Mouse (Mus musculus): ENCODE measurements around the gene Wfdc18.

Wfdc18 gene

DNA sequence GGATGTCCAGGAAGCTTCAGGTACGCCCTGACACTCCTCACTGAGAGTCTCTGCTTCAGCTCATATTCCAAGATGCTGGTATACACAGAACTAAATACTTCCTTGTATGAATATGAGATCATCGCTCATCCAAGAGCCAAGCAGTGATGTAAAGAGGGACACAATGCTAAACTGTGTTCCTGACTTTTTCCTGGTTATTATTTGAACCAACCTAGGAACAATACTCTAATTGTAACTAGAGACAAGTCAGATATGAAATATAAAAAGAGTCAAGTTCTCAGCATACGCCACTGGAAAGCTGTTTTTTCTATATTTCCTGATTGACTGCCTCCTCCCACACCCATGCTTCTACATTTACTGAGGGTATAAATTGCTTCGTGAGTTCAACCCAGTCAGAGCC lies at the start of gene Wfdc18:
Gene Wfdc18 (plus strand): TSS at position 301 of the 400 bp plus-strand sequence.
- no peak for DNase-seq

- no peak for DNase-seq
Measured at GRCm38 (mm10) chr11:83662204-83662603, 46.6 kb upstream of the Wfdc18 start, which contains the start of gene Ccl4. Ccl4 (plus strand) TSS chr11:83662584.

- no peak for DNase-seq
Measured at GRCm38 (mm10) chr11:83663532-83663931, 45.3 kb upstream of the Wfdc18 start.

- DNase-seq = no peak
Measured at GRCm38 (mm10) chr11:83671743-83672142, 37.1 kb upstream of the Wfdc18 start.

DNA sequence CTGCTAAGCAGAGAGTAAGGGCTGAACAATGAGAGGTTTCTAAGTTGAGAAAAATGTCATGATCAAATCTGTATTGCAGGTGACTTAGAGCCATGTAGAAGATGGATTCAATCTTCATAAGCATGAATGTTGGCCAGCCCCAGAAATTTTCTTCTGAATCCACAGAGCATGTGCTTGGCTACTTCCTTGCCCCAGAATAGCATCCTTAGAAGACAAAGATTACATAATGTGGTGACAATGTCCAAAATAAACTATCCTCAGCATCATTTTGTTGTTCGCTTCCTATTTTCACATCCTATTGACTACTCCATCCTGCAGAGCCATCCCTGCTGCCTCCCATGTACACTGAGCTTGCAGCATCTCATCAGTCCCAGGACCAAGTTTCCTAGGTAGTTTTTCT lies 33.1 kb upstream of the Wfdc18 start:
- no peak for DNase-seq

- DNase-seq = no peak
Measured at GRCm38 (mm10) chr11:83689918-83690317, 18.9 kb upstream of the Wfdc18 start.

GRCm38 (mm10) chr11:83692008-83692407 lies 16.8 kb upstream of the Wfdc18 start:
- DNase-seq = no peak

- no peak for DNase-seq
Measured at GRCm38 (mm10) chr11:83703705-83704104, 5.1 kb upstream of the Wfdc18 start, which contains the start of gene Wfdc17. Wfdc17 (plus strand) TSS chr11:83703991.

DNA sequence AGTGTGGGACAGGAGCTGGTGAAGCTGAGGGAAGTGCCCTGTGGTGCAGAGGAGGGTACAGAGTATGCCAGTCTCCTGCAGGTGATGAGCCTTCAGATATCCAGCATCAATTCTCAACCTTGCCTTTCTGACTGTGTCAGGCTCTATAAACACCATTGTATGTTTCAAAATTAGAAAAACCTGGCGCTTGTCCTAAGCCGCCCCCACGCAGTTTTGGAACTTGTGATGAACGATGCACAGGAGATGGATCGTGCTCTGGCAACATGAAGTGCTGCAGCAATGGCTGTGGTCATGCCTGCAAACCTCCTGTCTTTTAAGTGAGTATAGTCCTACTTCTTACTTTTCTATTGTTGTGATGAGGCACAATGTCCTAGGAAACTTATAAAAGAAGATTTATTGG lies 868 bp downstream of the Wfdc18 start:
- no peak for DNase-seq

DNA sequence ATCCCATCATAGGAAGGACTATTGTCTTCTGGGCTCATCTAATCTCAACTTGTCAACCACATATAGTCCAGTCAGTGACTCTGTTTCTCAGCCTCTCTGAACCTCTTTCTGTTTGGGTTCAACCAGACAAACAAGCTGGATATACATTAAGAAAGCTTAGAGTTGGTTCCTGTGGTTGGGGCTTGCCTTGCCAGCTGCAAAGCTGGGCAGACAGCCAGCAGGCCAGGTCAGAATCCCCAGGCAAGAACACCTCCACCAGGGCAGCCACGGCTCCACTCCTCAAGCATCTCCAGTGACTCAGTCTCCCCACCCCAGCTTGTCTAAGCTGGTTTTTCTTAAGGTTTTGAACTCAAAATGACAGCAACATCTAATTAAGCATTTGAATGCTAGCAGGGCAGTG lies 3.9 kb downstream of the Wfdc18 start:
- DNase-seq = no peak

- DNase-seq = no peak
Measured at GRCm38 (mm10) chr11:83713925-83714324, 5.1 kb downstream of the Wfdc18 start.

DNA sequence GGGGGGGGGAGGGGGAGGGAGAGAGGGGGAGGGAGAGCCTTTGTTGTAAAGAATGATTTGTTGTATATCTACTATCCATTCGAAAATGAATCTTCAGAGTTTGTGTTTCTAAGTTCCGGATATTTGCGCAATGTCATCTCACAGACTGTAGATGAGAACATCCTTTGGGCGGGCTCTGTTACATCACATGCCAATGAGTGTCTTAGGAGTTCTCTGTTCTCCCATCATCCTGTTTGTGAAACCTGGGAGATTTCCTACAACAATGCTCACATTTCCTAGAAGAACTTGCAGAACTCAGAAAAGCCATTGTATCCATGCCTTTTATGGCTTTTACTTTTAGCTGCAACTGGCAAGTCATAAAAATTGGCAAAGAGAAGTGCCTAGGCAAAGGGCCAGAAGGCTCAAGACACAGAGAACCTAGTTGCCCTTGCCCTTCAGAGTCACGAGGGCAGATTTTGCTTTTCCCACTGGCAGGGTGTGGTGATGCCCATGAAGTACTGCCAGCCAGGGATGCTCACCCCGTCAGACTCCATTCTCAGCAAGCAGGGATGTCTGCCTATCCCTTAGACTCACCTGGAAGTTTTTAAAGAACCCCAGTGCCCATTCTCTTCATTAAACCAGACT lies 8.3 kb downstream of the Wfdc18 start:
- peak; percentile 7 to 23 for DNase-seq

DNA sequence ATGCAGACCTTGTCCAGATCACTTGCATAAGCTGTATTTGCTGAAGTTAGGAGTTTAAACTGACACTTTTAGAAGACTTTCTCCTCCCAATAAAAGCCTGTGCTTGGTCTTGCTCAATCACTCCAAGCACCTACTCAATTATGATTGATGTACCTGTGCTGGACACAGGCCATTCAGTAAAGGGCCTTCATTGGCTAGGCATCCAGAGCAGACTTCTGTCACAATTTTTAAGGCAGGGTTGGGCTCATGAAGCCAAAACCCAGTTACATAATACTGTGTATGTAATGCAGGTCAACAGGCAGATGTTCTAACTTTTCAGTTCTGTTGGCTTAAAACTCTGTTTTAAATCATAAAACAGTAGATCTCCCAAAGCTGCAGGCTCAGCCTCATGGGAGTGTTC lies 12.0 kb downstream of the Wfdc18 start:
- DNase-seq = no peak

DNA sequence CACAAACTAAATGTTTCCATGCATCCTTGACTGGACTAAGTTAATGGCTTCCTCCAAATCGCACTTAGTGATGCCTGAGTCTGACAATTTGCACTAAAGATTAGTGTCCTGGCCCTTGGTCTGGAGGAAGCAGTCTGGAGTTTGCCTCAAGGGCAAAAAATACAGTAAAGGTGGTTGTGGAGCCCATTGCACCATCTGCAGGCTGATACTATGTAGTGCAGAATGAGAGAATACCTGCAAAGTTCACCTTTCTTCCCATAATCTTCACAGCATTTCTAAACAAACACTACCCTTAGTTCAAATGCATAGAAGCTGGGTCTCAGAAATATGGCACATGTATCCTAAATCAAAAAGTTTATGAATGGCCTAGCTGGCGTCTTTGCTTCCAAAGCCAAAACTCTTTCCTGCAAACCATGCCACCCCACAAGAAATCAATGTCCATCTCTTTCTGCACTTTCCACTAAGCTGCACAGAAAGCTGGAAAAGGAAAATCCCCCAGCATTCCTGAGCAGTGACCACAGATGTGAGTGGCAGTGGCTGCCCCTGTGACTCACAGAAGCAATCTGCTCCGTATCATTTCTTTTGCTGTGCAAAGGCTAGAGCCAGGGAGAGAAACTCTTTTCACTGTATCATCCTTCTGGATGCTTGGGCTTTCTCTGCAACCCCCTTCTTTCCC lies 20.1 kb downstream of the Wfdc18 start:
- DNase-seq = peak; percentile 1 to 22

DNA sequence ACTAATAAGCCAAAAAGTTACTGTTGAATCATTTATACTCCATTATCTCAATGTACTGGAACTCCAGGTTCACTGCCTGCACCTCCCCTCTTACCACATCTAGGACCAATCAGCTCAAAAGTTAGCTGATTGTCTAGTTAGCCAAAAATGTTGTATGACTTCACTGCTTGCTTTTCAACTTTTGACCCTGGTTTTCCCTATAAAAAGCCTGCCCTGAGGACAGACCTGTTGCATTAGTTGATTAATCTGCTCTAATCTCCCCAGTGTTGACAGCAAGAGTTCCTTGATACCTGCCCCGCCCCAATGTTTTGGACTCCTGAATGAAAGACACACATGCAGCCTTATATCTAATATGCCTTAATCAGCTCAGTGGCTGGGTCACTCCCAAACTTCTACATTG lies 22.3 kb downstream of the Wfdc18 start:
- no peak for DNase-seq

DNA sequence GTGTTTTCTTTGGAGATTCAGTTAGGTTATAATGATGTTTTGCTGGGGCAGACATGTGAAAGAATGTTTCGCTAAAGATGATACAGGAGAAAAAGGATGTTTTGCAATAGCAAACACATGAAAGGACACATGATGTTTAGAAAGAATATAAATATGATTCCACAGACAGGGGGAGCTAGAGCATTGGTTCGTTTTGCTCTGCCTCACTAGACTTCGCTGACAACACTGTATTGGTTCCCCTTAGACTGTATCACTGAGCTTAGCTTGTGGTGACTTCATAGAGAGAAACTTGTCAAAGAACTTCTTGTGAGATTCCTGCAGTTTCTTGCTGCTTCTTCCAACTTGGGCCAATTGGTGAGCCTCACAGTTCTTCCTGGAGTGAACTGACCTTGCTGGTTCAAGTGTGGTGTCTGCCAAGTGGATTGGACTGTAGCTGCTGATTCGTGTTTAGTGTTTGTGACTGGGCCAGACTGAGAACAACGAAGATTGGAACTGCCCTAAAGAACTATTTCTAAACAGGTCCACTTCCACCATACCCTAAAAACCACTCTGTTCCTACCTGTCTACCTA lies 24.3 kb downstream of the Wfdc18 start:
- DNase-seq = no peak

DNA sequence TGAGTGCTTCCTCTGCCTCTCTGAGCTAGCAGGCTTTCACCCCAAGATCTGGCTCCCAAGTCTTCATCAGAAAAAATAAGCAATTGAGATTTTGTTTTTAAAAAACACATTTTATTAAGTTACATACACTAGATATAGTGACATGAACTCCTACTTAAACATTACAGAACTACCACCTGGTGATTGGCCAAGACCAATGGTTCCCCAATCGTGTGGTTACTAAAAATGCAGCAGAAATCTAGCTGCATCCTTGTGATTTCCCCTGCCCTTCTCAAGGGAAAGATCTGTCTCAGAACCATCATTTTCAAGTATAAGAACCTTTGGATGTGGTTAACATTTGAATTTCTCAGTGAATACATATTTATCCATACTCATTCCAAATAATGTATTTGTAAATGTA lies 25.4 kb downstream of the Wfdc18 start:
- DNase-seq = no peak

DNA sequence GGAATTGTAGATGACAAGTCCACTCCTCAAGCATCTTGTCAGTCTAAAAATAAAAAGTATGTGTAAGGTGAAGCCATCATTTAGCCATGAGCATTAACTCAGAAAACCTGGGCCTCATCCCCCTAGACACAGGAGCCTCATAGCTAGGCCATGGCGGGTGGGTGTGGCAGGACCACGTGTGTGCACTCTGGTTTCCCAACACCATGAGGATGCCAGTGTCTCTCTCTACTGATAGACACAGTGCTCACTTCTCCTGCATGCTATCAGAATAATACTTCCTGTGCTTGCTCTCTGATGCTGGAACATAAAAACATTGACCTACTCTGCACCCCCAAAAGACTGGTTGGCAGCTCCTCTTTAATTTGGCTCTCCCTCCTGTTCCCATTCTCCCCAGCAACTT lies 27.1 kb downstream of the Wfdc18 start:
- DNase-seq = no peak

DNA sequence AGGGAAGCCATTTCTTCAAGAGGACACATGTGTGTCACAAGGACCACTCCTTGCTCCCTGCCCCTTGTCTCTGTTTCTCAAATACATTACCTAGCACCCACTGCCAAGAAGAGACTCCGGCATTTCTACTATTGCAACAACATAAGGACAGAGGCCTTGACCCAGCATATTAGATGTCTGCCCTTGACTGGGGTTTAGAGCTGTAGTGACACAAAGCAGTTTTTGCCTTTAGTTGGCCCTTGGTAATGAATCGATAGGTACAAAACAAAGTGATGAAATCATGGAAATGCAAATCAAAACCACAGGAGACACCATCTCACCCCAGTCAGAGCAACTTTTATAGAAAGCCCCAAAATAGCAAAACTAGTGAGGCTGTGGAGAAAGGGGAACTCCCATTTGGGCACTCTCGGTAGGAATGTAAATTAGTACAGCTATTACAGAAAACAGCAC lies 28.3 kb downstream of the Wfdc18 start:
- DNase-seq = no peak

- DNase-seq = peak; percentile 62 to 89
Measured at GRCm38 (mm10) chr11:83739241-83739640, 30.4 kb downstream of the Wfdc18 start.

DNA sequence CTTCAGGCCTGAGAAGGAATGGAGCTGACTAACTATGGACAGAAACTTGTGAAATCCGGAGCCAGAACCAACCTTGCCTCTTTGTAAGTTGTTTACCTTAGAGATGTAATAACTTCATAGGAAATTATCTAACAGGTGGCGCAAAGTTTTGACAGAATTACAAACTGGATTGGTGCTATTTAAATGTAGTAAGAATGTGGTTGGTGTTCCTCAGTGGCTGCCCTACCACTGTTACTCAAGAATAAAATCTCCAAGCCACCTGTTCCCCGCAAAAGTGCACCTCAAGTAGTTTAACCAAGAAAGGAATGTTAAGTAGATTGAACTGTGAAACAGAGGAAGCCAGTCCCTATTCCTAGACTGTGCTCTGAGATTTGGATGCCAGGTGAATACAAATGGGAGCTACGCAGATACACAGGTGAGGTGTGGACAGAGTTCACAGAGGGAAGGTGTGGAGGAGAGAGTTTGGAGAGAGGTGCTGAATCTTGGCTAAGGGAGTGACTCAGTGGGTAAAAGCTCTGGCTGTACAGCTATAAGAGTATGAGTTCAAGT lies 31.7 kb downstream of the Wfdc18 start:
- no peak for DNase-seq

GRCm38 (mm10) chr11:83741841-83742240 lies 33.0 kb downstream of the Wfdc18 start:
- no peak for DNase-seq

DNA sequence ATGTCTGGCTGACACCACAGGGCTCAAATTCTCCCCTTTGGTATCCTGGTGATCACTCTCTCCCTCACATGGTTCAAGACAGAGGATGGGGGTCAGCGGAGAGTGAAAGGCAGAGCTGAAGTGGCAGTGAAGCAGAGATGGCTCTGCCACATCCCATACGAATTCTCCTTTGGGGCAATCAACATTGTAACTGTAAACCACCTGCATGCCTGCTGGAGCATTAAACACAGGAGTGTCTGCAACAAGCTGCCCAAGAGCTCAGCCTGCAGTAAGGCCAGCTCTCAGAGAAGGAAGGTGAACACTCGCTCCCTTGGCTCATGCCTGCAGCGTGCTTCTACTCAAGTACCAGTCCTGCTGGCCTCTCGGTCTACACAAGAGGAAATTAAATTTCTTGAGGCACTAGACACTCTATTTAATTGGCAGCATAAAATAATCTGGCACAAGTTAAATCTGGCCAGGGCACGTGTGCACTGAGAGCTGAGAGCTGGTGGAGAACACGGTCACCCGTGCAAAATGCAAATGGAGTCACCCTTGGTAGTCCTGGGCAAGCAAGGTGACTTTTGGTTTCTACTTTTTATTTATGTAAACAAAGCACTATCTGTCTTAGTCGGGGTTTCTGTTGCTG lies 34.0 kb downstream of the Wfdc18 start:
- DNase-seq = peak; percentile 2 to 5
